Mouse (Mus musculus): Measurements from ENCODE around the gene Fam71e1. TPM values are rescaled to one million over a fixed set of nuclear protein-coding genes. Genes with fewer than 3 reads are reported as not detected.

Fam71e1 gene
- polyA plus RNA-seq, 2 experiments = 1.5 to 1.6 TPM

- Histone ChIP-seq H3K27ac (no peak overlapping the region), H3K9ac (replicated peaks) (no peak overlapping the region), H3K4me2 (ENCODE audit: low read depth) (no peak overlapping the region), H3K27me3 (ENCODE audit: control insufficient read depth, insufficient read depth, low read length) (no peaks in the 10 kb centered on the region), H3K4me3 (ENCODE audit: insufficient read depth in 1 of 2, low read depth in 2 of 2, low read length in 2 of 2) (no peak overlapping the region), H3K36me3 (replicated peaks; ENCODE audit: control insufficient read depth, insufficient read depth, low read depth) (peaks cover 79% of the 10 kb centered on the region), H3K9me3 (ENCODE audit: control insufficient read depth, low read length) (no peaks in the 10 kb centered on the region), H3K4me1 (replicated peaks; ENCODE audit: control insufficient read depth in 2 of 2, insufficient read depth in 2 of 2, low read length in 1 of 2) (no peaks in the 10 kb centered on the region)
- no peak for TF ChIP-seq EP300 (IDR thresholded peaks at IDR 0.05; ENCODE audit: low read depth)
- no peak for TF ChIP-seq CTCF (IDR thresholded peaks at IDR 0.05; ENCODE audit: low read depth)
- DNase-seq (ENCODE audit: low read depth in 3 of 3, low spot score in 3 of 3) (no peak), ATAC-seq (ENCODE audit: insufficient read depth) (no peak)
- WGBS (ENCODE audit: insufficient replicate concordance) = 87% methylated on average over 13 of the region's 13 CpGs
These were observed 41.1 kb downstream of the Fam71e1 start for GRCm38 (mm10) chr7:44537496-44537895.

- DNase-seq (ENCODE audit: low read depth in 3 of 3, low spot score in 3 of 3) (no peak), ATAC-seq (ENCODE audit: insufficient read depth) (no peak)
- Histone ChIP-seq H3K36me3 (replicated peaks; ENCODE audit: control insufficient read depth, insufficient read depth, low read depth) (peaks cover 81% of the 10 kb centered on the region), H3K9ac (replicated peaks) (no peak overlapping the region), H3K4me1 (replicated peaks; ENCODE audit: control insufficient read depth in 2 of 2, insufficient read depth in 2 of 2, low read length in 1 of 2) (no peaks in the 10 kb centered on the region), H3K27me3 (ENCODE audit: control insufficient read depth, insufficient read depth, low read length) (no peaks in the 10 kb centered on the region), H3K4me3 (ENCODE audit: insufficient read depth in 1 of 2, low read depth in 2 of 2, low read length in 2 of 2) (no peak overlapping the region), H3K4me2 (ENCODE audit: low read depth) (no peak overlapping the region), H3K27ac (no peak overlapping the region), H3K9me3 (ENCODE audit: control insufficient read depth, low read length) (no peaks in the 10 kb centered on the region)
- TF ChIP-seq CTCF (IDR thresholded peaks at IDR 0.05; ENCODE audit: low read depth) = no peak
- TF ChIP-seq EP300 (IDR thresholded peaks at IDR 0.05; ENCODE audit: low read depth) = no peak
- WGBS (ENCODE audit: insufficient replicate concordance) = 89% methylated on average over 41 of the region's 41 CpGs
These were observed 42.6 kb downstream of the Fam71e1 start for GRCm38 (mm10) chr7:44538756-44539624.

- ATAC-seq (ENCODE audit: insufficient read depth) = no peak
- peaks cover 49% of the 10 kb centered on the region for H3K36me3 ChIP-seq (replicated peaks; ENCODE audit: control insufficient read depth, insufficient read depth, low read depth)
- TF ChIP-seq CTCF (IDR thresholded peaks at IDR 0.05; ENCODE audit: low read depth) (no peak), EP300 (IDR thresholded peaks at IDR 0.05; ENCODE audit: low read depth) (no peak)
These were observed 46.2 kb downstream of the Fam71e1 start for GRCm38 (mm10) chr7:44542555-44542954.

GRCm38 (mm10) chr7:44543071-44543470, 46.7 kb downstream of the Fam71e1 start:
- Histone ChIP-seq H3K9ac (replicated peaks) (no peak overlapping the region), H3K27me3 (ENCODE audit: control insufficient read depth, insufficient read depth, low read length) (no peaks in the 10 kb centered on the region), H3K4me3 (ENCODE audit: insufficient read depth in 1 of 2, low read depth in 2 of 2, low read length in 2 of 2) (no peak overlapping the region), H3K27ac (no peak overlapping the region), H3K4me1 (replicated peaks; ENCODE audit: control insufficient read depth in 2 of 2, insufficient read depth in 2 of 2, low read length in 1 of 2) (peaks cover 7 to 10% of the 10 kb centered on the region in 2 experiments), H3K36me3 (replicated peaks; ENCODE audit: control insufficient read depth, insufficient read depth, low read depth) (peaks cover 44% of the 10 kb centered on the region), H3K9me3 (ENCODE audit: control insufficient read depth, low read length) (no peaks in the 10 kb centered on the region), H3K4me2 (ENCODE audit: low read depth) (no peak overlapping the region)
- TF ChIP-seq EP300 (IDR thresholded peaks at IDR 0.05; ENCODE audit: low read depth) = no peak
- ATAC-seq (ENCODE audit: insufficient read depth) (no peak), DNase-seq (ENCODE audit: low read depth in 3 of 3, low spot score in 3 of 3) (no peak)
- WGBS (ENCODE audit: insufficient replicate concordance) = 79% methylated on average over 12 of the region's 12 CpGs

More at GRCm38 (mm10) chr7:44542555-44542954, 46.2 kb downstream of the Fam71e1 start:
- no peaks in the 10 kb centered on the region for H3K9me3 ChIP-seq (ENCODE audit: control insufficient read depth, low read length)
- H3K9ac ChIP-seq (replicated peaks) = no peak overlapping the region
- H3K27me3 ChIP-seq (ENCODE audit: control insufficient read depth, insufficient read depth, low read length) = no peaks in the 10 kb centered on the region
- H3K4me1 ChIP-seq (replicated peaks; ENCODE audit: control insufficient read depth in 2 of 2, insufficient read depth in 2 of 2, low read length in 1 of 2) = peaks cover 5 to 7% of the 10 kb centered on the region in 2 experiments
- H3K4me2 ChIP-seq (ENCODE audit: low read depth) = no peak overlapping the region
- no peak for DNase-seq (ENCODE audit: low read depth in 3 of 3, low spot score in 3 of 3)
- WGBS (ENCODE audit: insufficient replicate concordance) = 87% methylated on average over 11 of the region's 11 CpGs
- H3K4me3 ChIP-seq (ENCODE audit: insufficient read depth in 1 of 2, low read depth in 2 of 2, low read length in 2 of 2) = no peak overlapping the region
- H3K27ac ChIP-seq = no peak overlapping the region

- Histone ChIP-seq H3K36me3 (replicated peaks; ENCODE audit: control insufficient read depth, insufficient read depth, low read depth) (peaks cover 31% of the 10 kb centered on the region), H3K4me1 (replicated peaks; ENCODE audit: control insufficient read depth in 2 of 2, insufficient read depth in 2 of 2, low read length in 1 of 2) (peaks cover 7 to 10% of the 10 kb centered on the region in 2 experiments), H3K27ac (no peak overlapping the region), H3K9me3 (ENCODE audit: control insufficient read depth, low read length) (no peaks in the 10 kb centered on the region), H3K4me3 (ENCODE audit: insufficient read depth in 1 of 2, low read depth in 2 of 2, low read length in 2 of 2) (no peak overlapping the region), H3K4me2 (ENCODE audit: low read depth) (no peak overlapping the region), H3K9ac (replicated peaks) (no peak overlapping the region), H3K27me3 (ENCODE audit: control insufficient read depth, insufficient read depth, low read length) (no peaks in the 10 kb centered on the region)
- WGBS (ENCODE audit: insufficient replicate concordance) = 87% methylated on average over 3 of the region's 3 CpGs
- DNase-seq (ENCODE audit: low read depth in 3 of 3, low spot score in 3 of 3) = no peak
- ATAC-seq (ENCODE audit: insufficient read depth) = no peak
- no peak for TF ChIP-seq CTCF (IDR thresholded peaks at IDR 0.05; ENCODE audit: low read depth)
- no peak for TF ChIP-seq EP300 (IDR thresholded peaks at IDR 0.05; ENCODE audit: low read depth)
These were observed 49.9 kb downstream of the Fam71e1 start for GRCm38 (mm10) chr7:44546274-44546673.
